Mouse (Mus musculus) granulocyte monocyte progenitor cell, adult 5-6 weeks (primary cell): Measurements from ENCODE around the gene Zfp512. TPM values are rescaled to one million over a fixed set of nuclear protein-coding genes. Genes with fewer than 3 reads are reported as not detected.
A peak's percentile ranks its signal among the peaks of the same experiment; 100 is the strongest.
"Not testable (repeated sequence)": the region's sequence is repeated elsewhere in the genome, so short reads cannot be mapped to it uniquely, and the experiment has no call there.

Source experiments
- ATAC-seq: replicated peaks from 2 replicates; pipeline ENCODE4 v1.8.0; 2016; ENCODE audit warnings: mild to moderate bottlenecking, moderate TSS enrichment, inconsistent platforms; ENCODE audit not compliant: poor library complexity, severe bottlenecking
- total RNA-seq, 2 experiments: library from RNA; stranded (forward) in 1 of 2; stranded (reverse) in 1 of 2; fragments of 200-712, 200-1000 nt in 1 of 2; fragments of >200 nt in 1 of 2; fragmentation: Nextera tagmentation in 1 of 2; gene quantifications; 2 replicates each; pipeline ENCODE4 v1.2.3; 2014 to 2017

Zfp512 gene
- 17.9 and 18.0 TPM in 2 replicates for total RNA-seq (2014; fragmentation: Nextera tagmentation)
- total RNA-seq (2017) = 21.5 and 29.5 TPM in 2 replicates

DNA sequence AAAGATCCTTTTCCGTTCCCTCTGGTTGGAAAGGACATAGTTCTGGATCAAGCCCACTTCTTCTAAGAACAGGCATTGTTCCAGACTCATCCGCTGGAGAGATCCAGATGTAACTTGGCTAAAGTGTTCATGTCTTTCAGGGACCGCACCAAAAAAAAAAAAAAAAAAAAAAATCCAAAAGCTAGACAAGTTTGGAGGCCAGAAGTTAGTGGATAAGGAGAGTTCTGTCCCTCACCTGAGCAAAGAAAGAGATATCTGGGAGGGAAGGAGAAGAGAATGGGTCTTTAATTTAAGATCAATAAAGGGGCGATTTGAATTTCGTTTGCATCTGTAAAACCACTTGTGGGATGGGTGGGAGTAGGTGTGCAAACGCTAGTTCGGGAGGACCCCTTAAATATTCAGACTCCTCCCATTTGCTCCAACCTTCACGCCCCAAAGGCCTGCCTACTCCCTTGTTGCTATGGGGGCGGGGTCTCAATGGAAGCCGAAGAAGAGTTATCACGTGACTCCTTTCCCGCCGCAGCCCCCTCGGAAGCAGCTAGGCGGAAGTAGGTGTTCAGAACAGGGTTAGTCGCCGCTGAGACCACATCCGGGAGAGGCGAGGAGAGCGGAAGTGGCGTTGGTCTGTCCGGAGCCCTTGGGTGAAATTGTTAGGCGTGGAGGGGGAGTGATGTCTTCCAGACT is at the start of gene Zfp512:
Gene Zfp512, plus strand, starts transcription at position 554 of the 684 bp plus-strand sequence.
- ATAC-seq = peak; percentile 98

DNA sequence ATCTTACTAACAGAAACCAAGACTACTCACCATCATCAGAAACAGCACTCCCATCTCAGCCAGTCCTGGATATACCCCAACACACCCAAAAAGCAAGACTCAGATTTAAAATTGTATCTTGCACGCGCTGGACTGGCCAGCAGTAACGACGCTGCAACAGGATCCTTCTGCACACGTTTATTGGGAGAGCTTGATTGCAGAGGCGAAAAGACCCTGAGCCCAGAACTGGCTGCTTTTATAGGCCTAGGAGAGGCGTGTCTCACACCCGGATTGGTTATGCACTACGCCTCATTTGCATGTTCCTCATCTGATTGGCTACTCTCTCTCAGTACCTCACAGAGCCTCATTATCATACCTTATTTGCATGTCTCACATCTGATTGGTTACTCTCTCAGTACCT is 17.5 kb upstream of the Zfp512 start:
- not testable (repeated sequence) for ATAC-seq

DNA sequence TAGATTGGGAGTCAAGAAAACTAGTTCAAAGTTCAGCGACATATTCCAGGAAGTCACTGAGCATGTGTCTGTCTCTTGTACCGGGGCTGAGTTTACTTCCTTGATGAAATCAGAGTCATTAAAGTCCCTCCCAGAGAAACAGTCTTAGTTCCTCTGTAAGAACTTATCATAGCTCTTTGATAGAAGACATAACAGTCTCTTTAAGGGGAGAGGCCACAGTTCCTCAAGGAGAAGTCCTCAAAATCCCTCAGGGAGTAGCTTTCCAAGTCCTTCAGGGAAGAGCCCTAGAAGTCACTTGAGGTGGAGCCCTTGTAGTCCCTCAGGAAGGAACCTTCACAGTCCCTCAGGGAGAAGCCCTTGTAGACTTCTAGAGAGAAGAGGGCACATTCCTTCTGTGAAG is 895 bp upstream of the Zfp512 start:
- no peak for ATAC-seq

DNA sequence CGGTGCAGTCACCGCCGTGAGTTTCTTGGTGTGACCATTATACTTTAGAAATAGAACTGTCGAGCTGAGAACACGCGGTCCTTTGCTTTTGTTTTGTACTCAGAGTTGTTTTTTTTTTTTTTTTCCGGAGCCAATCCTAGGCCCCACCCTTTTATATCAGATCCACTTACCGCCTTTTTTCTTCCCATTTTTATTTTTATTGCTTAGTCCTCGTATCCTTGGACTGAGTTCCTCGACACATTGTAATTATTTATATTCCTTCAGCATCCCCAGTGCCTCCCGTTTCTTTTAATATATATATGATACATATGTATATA is 289 bp downstream of the Zfp512 start:
- ATAC-seq = no peak

DNA sequence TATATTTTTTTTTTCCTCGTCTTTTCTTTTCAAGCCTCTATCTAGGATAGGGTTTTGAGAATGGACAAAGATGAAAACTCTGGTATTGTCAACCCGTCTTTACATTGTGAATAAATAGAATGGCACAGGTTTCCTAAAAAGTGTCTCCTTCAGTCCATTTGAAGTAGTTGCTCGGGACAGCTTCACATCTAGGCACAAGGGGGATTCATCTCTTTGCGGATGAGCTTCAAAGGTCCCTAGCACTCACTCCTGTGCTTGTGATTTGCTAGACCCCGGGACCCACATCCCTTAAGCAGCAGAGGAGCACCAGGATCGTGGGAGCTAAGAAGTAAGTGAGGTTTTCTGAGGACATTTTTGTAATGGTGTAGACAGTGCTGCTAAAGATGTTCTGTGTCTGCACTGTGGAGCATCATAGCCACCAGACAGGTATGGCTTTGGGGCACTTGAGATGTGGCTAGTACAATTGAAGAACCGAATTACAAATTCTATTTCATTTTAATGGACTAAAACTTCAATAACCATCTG is 717 bp downstream of the Zfp512 start:
- ATAC-seq = no peak

DNA sequence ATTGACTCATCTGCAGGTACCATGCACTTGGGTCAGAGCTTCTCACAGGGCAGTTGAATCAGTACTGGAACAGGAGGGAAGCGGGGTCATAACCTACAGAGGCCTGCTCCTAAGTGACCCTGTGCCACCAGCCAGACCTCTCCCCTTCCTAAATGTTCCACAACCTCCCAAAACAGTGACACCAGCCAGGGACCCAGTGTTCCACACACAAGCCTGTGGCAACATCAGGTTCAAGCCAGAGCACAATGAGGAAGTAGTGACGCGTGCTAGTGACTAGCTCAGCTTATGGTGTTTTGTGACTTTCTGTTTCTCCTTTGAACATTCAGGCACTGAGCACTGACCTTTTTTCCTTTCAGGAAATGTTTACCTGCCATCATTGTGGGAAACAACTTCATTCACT is 15.6 kb downstream of the Zfp512 start:
- peak; percentile 90 for ATAC-seq

DNA sequence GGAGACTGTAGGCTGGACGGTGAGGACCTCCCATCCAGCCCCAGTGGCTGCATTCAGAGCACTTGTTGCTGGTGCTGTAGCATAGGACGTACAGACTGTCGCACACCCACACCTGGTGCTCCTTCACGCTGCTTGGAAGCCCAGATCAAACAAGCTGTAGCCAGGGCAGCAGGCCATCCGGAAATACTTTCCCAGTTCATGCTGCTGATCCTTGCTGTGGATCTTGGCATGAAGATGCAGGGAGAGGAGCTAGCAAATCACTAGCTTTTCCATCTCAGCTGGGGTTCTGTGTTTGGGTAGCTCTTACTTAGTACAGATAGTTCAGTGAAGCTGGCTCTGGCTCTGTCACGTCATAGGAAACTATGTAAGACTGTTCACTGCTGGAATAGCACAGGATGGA is 17.5 kb downstream of the Zfp512 start:
- ATAC-seq = no peak

DNA sequence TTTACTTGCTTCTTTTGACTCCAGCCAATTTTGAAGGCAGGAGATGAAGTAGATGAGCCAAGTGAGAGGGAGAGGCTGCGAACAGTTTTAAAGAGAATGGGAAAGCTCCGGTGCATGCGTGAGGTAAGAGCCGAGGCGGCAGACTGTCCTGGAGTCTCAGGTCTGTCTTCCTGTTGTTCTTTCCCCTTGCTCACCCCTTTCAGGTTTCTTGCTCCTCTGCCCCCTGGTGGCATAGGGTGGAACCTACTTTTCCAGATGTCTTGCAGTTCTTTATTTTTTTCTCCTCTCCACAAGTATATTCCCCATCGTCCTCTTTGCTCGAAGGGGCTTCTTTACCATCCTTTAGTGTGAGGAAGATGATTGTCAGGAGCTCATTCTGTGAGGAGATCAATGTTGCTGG is 18.1 kb downstream of the Zfp512 start:
- ATAC-seq = peak; percentile 71

DNA sequence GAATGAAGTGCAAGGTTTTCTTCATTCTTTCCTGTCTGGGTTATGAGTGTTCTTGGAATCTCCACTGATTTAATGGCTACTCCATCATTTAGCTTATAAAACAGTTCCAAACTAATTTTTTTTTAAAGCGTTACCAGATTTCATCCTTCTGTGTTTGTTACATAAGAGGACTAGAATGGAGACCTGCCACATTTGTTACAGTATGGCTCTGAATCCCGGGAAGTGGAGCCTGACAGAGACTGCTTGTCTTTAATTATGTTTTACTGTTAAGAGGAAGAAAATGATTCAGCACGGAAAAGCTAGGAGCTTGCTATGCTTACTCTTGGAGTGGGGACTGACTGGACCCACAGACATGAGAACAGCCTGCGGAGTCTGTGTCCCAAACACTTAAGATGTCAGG is 28.3 kb downstream of the Zfp512 start:
- no peak for ATAC-seq

DNA sequence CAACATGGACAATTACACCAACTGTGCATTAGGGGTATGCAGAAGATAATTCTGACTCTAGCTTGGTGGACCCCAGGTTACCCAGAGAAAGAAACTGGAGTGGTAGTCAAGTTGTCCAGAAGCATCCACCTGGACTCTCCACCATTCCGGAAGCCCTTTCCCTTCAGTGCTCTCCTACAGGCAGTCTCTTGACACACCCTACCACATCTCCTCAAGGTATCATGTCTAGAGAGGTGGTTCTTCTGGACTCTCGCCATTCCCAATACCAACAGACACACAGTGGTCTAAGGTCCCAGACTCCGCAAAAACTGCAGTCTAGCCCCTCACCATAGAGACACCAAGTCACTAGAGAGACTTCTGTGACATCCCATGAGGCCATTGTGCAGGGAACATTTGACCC is 33.2 kb downstream of the Zfp512 start, which contains the start of gene 4930548H24Rik:
Gene 4930548H24Rik, plus strand, starts transcription at position 301 of the 400 bp plus-strand sequence.
- ATAC-seq = no peak

DNA sequence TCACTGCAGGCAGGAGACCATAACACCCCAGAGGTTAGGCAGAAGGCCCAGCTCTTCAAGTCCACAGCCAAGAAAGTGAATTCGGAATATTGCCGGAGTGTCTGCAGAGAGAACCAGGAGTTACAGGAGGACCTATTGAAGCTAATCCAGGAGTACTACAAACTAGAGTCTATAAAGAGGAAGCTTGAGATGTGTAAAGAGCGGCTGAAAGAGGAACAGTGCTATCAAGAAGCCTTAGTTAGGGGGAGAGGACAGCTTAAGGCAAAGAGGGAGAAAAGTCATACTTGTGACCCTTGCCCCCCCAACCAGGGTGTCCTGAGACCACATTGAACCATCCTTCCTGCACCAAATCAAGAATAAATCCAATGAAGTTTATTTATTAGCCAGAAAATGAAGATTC is 35.7 kb downstream of the Zfp512 start:
- peak; percentile 79 for ATAC-seq

DNA sequence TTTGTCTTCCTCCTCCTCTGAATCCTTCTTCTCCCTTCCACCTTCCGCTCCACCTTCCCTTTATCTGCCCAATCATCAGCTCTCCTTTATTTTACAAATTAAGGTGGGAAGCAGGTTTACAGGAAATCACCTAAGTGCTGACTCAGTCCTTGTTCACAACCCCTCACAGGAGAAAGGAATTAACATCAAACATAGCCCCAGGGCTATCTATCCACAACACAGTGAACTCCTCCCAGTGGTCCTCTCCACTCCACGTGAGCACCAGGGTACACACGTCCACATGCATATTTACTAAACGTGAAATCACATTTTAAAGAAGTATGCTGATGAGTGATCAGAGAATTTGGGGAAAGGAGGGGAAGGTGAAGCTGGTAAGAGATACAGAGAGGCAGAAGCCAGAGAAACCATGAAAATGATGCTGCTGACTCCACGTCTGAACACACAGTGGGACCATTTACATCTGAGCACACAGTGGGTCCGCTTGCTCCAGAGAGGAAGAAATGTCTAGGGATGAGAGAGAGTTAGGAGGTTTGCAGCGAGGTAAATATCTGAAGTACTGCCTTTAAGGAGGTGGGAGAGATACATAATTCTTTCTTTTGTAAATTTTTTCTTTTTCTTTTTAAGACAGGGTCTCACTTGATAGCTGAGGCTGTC is 37.0 kb downstream of the Zfp512 start:
- no peak for ATAC-seq

DNA sequence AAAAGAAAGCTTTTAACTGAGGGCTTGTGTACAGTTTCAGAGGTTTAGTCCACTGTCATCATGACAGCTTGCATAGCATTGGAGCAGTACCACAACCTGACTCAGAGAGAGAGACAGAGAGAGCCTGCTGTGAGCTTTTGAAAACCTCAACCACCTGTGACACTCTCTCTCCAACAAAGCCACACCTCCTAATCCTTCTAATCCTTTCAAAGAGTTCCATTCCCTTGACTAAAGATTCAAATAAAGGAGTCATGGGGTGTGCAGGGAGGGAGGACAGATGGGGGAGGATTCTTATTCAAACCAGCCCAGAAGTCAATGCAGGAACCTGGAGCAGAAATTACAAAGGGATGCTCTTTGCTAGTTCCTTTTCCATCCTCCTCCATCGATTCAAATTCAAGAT is 39.8 kb downstream of the Zfp512 start:
- no peak for ATAC-seq

DNA sequence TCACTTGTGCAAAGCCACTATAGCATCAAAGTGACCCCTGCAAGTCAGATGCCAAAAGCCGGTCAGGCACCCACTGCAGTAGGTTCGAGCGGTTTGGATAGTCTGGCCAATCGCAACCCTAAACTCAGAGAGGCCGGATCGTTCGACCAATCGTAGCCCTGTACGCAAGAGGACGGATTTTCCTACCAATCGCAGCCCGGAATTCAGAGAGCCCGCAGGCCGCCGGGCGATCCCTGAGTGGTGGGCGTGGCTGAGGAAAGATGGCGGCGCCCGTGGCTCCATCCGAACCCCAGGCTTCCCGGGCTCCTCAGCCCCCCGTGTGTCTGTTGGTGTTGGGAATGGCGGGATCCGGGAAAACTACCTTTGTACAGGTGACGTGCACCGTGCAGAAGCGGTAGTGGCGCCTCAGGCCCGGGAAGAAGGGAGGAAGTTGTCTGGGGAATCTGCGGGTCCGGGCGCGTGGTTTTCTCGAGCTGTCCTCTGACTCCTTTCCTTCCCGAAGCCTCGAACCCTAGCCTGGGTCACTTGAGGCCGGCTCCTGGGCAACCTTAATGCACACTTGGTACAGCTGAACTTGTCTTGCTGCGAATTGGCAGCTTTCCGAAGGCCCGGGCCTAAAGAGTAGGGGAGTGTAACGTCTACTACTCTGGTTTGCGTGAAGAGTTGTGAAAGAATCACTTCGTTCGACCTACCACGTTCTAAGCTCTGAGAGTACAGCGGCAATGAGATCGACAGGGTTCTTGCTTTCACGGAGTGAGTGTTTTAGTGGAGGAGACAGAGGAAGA is 42.5 kb downstream of the Zfp512 start, which contains the start of gene Gpn1:
Gene Gpn1, plus strand, starts transcription at position 229 of the 785 bp plus-strand sequence.
- peak; percentile 99 for ATAC-seq

DNA sequence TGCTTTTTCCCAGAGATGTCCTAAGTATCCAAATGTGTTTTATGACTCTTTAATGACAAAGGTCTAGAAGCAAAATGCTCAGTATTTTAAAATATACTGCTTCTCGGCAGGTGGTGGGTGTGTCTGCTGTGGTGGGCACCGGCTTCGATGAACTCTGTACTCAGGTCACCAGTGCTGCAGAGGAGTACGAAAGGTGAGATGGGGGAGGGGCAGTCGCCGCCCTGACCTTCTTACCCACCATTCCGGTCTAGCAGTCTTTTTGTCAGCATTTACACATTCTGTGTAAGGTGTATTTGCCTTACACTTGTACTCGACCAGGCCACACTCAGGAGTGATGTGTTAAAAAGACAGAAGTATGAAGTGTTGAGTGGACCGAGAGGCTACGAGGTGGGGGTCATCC is 52.6 kb downstream of the Zfp512 start:
- no peak for ATAC-seq

DNA sequence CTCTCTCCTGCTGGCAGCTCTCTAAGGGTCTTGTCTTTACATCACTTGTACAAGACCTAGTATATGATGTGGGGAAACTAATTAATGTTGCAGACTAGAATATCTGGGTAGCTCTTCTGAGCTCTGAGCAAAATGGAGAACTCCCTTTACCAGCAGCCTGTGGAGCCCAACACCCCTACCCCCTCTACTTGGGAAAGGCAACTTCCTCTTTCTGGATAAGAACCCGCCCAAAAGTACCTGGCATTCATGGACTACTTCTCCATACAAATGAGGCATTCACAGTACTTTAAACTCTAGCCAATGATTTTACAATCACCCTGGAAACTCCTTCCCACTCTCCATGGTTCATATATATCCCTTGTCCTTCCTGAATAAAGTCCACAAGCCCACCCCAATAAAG is 60.2 kb downstream of the Zfp512 start:
- ATAC-seq = peak; percentile 94

DNA sequence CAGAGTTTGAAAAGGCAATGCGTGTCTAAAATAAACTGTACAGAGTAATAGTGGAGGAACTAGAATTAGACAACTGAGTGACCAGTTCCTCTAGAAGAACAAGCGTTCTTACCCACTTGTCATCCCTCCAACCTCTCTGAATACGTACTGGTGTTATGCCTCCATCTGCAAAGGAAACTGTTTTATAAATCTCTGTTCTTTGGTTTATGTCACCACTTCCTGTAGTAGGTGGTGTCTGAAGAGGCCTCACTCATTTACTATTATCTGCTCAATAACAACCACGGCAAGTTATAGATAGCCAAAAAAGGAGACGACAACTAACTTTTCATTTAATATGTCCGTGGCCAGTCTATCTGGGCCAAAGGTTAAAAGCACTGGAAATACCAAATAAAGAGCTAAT is 68.3 kb downstream of the Zfp512 start:
- ATAC-seq = no peak

DNA sequence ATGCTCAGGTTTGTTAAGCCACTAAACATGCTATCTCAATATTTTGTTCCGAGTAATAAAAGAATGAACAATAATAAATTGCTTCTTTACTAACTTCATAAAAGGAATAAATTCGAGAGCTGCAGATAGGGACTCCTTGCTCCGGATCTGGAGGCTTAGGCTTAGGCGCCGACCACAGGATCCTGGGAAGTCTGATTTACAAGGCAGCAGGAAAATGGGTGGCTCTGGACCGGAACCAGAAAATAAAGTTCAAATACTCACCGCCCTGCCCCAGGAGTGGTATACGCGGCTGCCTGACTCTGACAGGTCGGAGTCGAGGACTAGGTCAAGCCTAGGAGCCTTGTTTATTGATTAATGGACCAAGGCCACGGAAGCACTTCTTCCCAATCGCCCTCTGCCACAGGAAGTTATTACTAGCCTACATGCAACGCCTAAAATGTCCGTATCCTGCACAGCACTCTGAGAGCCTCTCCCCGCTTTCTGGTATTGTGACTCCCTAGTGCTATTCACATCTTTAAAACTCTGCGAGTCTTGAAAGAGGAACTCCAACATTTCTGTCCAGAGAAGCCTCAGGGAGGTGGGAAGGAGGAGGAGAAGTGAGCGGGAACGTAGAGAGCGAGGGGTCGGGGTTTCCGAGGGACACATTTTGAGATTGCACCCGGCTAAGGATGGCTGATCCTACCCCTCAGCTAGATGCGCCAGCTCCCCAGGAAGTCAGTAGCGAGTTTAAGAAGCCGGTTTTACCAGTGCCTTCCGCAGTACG is 74.3 kb downstream of the Zfp512 start, which contains the start of gene Slc4a1ap:
Gene Slc4a1ap, plus strand, starts transcription at position 642 of the 763 bp plus-strand sequence.
- peak; percentile 92 for ATAC-seq

DNA sequence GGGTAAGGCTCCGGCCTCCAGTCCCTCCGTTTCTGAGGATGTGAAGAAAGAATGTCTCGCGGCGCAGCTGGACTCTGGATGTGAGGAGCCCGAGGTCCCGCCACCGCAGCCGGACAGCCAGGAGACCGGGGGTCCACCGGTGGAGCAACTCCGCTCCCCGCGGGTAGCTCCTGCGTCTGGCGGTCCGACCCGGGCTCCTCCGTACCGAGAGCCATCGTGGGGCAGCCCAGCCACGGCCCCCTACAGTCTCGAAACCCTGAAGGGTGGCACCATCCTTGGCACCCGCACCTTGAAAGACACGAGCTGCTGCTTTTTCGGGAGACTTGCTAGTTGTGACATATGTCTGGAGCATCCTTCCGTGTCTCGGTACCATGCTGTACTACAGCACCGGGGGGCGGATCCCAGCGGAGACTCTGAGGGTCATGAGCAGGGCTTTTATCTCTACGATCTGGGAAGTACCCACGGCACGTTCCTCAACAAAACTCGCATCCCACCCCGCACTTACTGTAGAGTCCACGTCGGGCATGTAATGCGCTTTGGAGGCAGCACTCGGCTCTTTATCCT is 75.0 kb downstream of the Zfp512 start:
- ATAC-seq = peak; percentile 26

DNA sequence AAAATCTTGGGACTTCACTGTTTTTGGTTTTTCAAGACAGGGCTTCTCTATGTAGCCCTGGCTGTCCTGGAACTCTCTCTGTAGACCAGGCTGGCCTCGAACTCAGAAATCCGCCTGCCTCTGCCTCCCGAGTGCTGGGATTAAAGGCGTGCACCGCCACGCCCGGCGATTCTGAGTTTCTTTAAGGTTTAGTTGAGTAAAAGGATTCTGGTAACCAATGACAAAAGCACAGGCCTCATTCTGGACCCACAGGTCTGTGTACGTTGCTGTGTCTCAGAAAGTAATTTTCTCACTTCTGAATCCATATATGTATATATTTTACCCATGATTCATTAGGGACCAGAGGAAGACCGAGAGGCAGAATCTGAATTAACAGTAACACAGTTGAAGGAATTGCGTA is 75.5 kb downstream of the Zfp512 start, which contains the start of gene Supt7l:
Gene Supt7l, minus strand, starts transcription at position 101 of the 400 bp plus-strand sequence.
- not testable (repeated sequence) for ATAC-seq
